Mouse (Mus musculus) hindbrain, embryonic 15.5 days (tissue): Measurements from ENCODE around the gene Slc6a21. TPM values are rescaled to one million over a fixed set of nuclear protein-coding genes. Genes with fewer than 3 reads are reported as not detected.

Source experiments
- ATAC-seq: fragments of 200-750 bp; cut with Nextera tagmentation; 2 replicates; pipeline ENCODE4 v1.8.0; 2017; ENCODE audit warnings: low read depth, moderate number of reproducible peaks, moderate TSS enrichment; ENCODE audit not compliant: low FRiP score
- H3K27ac ChIP-seq: fragments of 300-500 bp; sonication (generic); replicated peaks from 2 replicates; pipeline ENCODE4 v1.5.1; 2015; ENCODE audit warnings: mild to moderate bottlenecking, inconsistent platforms
- H3K27me3 ChIP-seq: fragments of 300-500 bp; sonication (generic); 2 replicates; pipeline ENCODE4 v1.6.1; 2015; ENCODE audit warnings: control low read depth, inconsistent platforms
- H3K36me3 ChIP-seq: fragments of 300-500 bp; sonication (generic); 2 replicates; pipeline ENCODE4 v1.6.1; 2015; ENCODE audit warnings: control low read depth, inconsistent platforms
- H3K4me1 ChIP-seq: fragments of 300-500 bp; sonication (generic); replicated peaks from 2 replicates; pipeline ENCODE4 v1.6.1; 2015; ENCODE audit warnings: control low read depth, inconsistent platforms
- H3K4me2 ChIP-seq: fragments of 300-500 bp; sonication (generic); 2 replicates; pipeline ENCODE4 v1.6.1; 2015; ENCODE audit warnings: moderate library complexity, mild to moderate bottlenecking, inconsistent platforms
- H3K4me3 ChIP-seq: fragments of 300-500 bp; sonication (generic); 2 replicates; pipeline ENCODE4 v1.5.1; 2015; ENCODE audit warnings: mild to moderate bottlenecking, inconsistent platforms
- H3K9ac ChIP-seq: fragments of 300-500 bp; sonication (generic); 2 replicates; pipeline ENCODE4 v1.6.1; 2015; ENCODE audit warnings: inconsistent platforms
- H3K9me3 ChIP-seq: fragments of 300-500 bp; sonication (generic); 2 replicates; pipeline ENCODE4 v1.6.1; 2016; ENCODE audit warnings: control low read depth, inconsistent platforms
- WGBS: fragments of 180-500 bp; shearing (Covaris S2); methylation state at CpG from one replicate; pipeline ENCODE4 v1.1.7; 2015; 5-methylcytosine and 5-hydroxymethylcytosine counted together
- polyA plus RNA-seq: library from polyadenylated mRNA; unstranded; fragments of >200 nt; fragmentation: Nextera tagmentation; extraction: Ambion mirVana; gene quantifications from 2 replicates; pipeline ENCODE4 v1.2.1, GENCODE M21; 2015

The Slc6a21 gene
- polyA plus RNA-seq, 1 experiment from 2014 or later = not detected

DNA sequence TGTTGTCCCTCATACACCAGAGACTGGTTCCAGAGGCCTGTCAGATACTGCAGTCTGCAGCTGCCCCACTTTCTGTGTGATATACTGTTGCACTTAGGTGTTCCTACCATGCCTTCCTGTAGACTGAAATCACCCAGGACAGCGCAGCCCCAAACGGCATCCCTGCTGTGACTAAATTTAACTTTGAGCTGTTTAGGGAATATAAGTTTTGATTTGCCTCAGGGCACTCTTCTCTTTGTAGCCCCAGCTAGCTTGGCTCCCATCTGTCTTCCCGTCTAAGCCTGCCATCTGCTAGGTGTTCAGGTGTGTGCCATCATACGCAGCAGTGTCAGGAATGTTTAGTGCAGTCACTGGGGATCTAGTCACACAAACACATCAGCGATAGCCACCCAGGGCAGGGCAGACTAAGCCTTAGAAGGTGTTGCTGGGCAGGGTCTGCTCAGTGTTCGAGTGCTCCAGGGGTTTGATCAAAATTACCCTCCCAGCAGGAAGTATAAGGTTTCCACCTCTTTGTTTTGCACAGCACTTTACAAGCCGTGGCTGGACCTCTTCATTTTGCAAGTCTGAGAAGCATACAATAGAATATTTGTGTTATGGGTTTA is 14.2 kb upstream of the Slc6a21 start:
- H3K27me3 ChIP-seq = 0 out of 2 replicates have a peak, but pooled peaks cover 2% of the 10 kb centered on the region
- no peak overlapping the region for H3K27ac ChIP-seq
- no peaks in the 10 kb centered on the region for H3K9me3 ChIP-seq
- no peak overlapping the region for H3K4me2 ChIP-seq
- no peaks in the 10 kb centered on the region for H3K36me3 ChIP-seq
- H3K4me1 ChIP-seq = no peaks in the 10 kb centered on the region
- ATAC-seq = no peak
- H3K9ac ChIP-seq = no peak overlapping the region
- no peak overlapping the region for H3K4me3 ChIP-seq
- 69% methylated on average over 7 of the region's 7 CpGs for WGBS

DNA sequence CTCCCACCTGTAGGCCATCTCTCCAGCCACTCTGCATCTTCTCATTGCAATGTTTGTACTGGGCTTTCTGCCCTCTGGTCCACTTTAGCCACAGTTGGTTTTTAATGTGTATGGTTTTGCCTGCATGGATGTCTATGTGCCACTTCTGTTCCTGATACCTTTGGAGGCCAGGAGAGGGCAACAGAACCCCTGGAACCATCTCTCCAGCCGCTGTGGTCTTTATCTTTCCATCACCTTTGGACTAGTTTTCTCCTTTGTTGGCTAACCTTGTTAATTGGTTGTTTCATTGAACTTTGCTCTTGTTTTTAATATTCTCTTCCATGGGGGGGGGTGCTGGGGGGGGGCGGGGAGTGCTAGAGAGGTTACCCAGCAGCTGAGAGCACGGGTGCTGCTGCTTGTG is 13.0 kb upstream of the Slc6a21 start:
- Histone ChIP-seq H3K9ac (no peak overlapping the region), H3K27ac (no peak overlapping the region), H3K9me3 (no peaks in the 10 kb centered on the region), H3K27me3 (0 out of 2 replicates have a peak, but pooled peaks cover 2% of the 10 kb centered on the region), H3K4me3 (no peak overlapping the region), H3K4me2 (no peak overlapping the region), H3K4me1 (no peaks in the 10 kb centered on the region), H3K36me3 (no peaks in the 10 kb centered on the region)
- no peak for ATAC-seq
- WGBS = 77% methylated on average over 3 of the region's 3 CpGs

DNA sequence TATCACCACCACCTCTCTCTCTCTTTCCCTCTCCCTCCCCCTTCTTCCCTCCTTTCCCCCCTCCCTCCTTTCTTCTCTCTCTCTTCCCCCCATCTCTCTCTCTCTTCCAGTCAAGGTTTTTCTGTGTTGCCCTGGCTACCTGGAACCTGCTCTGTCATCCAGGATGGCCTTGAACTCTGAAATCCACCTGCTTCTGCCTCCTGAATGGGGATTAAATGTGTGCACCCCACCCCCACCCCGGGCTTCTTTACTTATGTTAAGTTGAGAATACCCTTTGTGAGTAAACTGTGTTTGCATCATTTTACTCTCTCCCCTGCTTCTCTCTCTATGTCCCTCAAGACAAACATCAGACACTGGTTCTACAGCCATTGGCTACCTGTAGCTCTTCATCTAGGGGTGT is 11.8 kb upstream of the Slc6a21 start:
- 79% methylated on average over 1 of the region's 1 CpGs for WGBS
- Histone ChIP-seq H3K4me3 (no peak overlapping the region), H3K4me1 (no peaks in the 10 kb centered on the region), H3K9ac (no peak overlapping the region), H3K4me2 (no peak overlapping the region), H3K9me3 (no peaks in the 10 kb centered on the region), H3K36me3 (no peaks in the 10 kb centered on the region), H3K27me3 (0 out of 2 replicates have a peak, but pooled peaks cover 2% of the 10 kb centered on the region), H3K27ac (no peak overlapping the region)
- ATAC-seq = no peak

DNA sequence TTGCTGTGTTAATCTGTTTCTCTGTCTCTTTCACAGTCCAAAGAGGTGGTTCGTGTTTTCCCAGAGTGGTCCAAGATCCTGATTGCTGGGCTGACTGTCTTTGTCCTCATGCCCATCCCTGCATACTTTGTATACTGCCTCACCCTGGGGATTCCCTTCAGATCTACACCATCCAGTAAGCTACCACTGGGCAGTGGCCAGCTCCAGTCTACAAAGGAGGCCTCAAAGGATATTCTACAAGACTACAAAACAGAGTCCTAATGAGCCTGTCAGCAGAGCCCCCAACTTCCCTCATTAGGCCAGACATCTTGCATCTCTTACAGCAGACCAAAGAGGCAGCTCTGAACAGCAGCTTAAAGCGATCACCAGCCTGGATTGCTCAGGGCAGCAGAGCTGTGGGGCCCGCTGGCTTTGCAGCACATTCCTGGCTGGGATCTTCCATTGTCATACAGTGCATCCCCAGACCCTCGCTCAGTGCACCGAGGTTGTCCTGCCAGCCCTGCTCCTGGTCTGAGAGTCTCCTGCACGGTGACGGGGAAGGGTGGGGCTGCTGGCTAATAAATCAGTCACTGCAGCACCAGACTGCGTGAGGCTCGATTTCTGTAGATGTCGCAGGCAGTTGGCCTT is 4.4 kb upstream of the Slc6a21 start:
- Histone ChIP-seq H3K9me3 (no peaks in the 10 kb centered on the region), H3K4me2 (no peak overlapping the region), H3K27ac (no peak overlapping the region), H3K4me3 (no peak overlapping the region), H3K36me3 (no peaks in the 10 kb centered on the region), H3K9ac (no peak overlapping the region), H3K4me1 (peaks cover 4% of the 10 kb centered on the region), H3K27me3 (peaks cover 7% of the 10 kb centered on the region)
- 63% methylated on average over 10 of the region's 10 CpGs for WGBS
- no peak for ATAC-seq

DNA sequence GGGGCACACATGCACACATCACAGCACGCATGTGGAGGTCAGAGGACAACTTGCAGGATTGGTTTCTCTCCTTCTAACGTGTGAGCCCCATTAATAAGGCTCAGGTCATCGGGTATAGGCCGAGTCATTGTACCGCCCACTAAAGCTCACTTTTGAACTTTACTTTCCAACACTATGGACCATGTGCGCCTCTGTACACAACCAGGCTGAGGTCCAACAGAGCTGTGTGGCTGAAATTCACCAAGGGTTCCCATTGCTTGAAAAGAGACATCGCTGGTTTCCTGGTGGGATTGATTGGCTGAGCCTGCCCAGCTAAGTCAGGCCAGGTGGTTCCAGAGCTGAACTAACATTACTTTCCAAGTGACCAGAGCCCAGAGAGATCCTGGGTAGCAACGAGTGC is 3.6 kb upstream of the Slc6a21 start:
- Histone ChIP-seq H3K36me3 (no peaks in the 10 kb centered on the region), H3K27me3 (peaks cover 7% of the 10 kb centered on the region), H3K4me3 (no peak overlapping the region), H3K9me3 (no peaks in the 10 kb centered on the region), H3K4me2 (no peak overlapping the region), H3K9ac (no peak overlapping the region), H3K4me1 (peaks cover 4% of the 10 kb centered on the region), H3K27ac (no peak overlapping the region)
- WGBS = 93% methylated on average over 8 of the region's 8 CpGs
- ATAC-seq = no peak

DNA sequence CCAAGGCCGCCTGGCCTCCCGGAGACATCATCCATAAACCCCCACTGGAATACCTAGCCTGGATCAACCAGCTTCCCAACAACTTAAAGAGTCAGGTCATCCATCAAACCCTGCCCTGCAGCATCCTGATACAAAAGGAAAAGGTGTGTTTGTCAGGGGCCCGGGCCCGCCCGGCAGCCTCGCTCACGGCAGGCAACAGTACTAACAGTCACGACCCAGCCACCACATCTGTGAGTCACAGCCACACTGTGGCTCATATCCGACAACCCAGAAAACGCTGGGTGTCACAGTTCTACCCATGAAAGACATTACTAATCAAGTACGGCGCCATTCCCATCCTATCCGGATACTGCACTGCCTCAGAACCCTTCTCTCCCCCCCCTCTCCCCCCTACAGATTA is 9.2 kb downstream of the Slc6a21 start:
- Histone ChIP-seq H3K4me3 (no peak overlapping the region), H3K9me3 (no peaks in the 10 kb centered on the region), H3K27me3 (0 out of 2 replicates have a peak, but pooled peaks cover under 1% of the 10 kb centered on the region), H3K9ac (no peak overlapping the region), H3K36me3 (no peaks in the 10 kb centered on the region), H3K4me1 (no peaks in the 10 kb centered on the region), H3K4me2 (no peak overlapping the region), H3K27ac (no peak overlapping the region)
- ATAC-seq = no peak
- 90% methylated on average over 13 of the region's 13 CpGs for WGBS

DNA sequence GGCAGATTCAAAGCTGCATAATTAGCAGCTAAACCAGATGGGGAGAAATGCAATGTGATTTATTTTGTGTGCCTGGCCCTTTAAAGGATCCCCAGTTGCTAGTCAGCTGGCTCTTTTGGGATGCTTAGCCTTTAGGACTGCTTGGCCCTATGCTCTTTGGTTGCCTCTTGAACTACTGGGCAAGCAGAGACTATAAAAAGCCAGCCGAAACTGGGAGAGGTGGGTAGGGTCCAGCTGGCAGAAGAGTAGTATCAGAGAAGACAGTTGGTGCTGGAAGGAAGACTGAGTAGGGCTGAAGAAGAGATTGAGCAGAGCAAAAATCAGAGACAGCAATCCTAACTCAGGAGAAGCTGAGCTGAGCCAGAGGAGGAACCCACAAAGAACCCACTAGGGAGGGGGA is 19.3 kb downstream of the Slc6a21 start:
- no peak overlapping the region for H3K4me2 ChIP-seq
- no peak for ATAC-seq
- WGBS = 93% methylated on average over 1 of the region's 1 CpGs
- no peak overlapping the region for H3K9ac ChIP-seq
- no peaks in the 10 kb centered on the region for H3K27me3 ChIP-seq
- no peak overlapping the region for H3K4me3 ChIP-seq
- no peaks in the 10 kb centered on the region for H3K36me3 ChIP-seq
- no peaks in the 10 kb centered on the region for H3K9me3 ChIP-seq
- no peak overlapping the region for H3K27ac ChIP-seq
- peaks cover 10% of the 10 kb centered on the region for H3K4me1 ChIP-seq

DNA sequence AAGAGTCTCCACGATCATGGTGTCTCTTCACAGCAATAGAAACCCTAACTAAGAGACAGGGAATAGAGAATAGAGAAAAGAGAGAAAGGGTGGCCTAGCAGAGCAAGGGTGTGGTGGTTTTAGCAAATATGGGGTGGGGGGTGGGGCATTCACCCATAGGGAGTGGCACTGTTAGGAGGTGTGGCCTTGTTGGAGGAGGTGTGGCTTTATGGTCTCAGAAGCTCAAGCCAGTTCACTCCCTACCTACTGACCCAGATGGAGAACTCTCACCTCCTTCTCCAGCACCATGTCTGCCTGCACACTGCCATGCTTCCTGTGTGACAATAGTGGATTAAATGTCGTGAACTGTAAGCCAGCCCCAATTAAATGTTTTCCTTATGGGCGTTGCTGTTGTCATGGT is 20.2 kb downstream of the Slc6a21 start:
- ATAC-seq = no peak
- no peak overlapping the region for H3K9ac ChIP-seq
- peaks cover 11% of the 10 kb centered on the region for H3K4me1 ChIP-seq
- no peaks in the 10 kb centered on the region for H3K9me3 ChIP-seq
- H3K36me3 ChIP-seq = no peaks in the 10 kb centered on the region
- no peak overlapping the region for H3K4me3 ChIP-seq
- H3K27ac ChIP-seq = no peak overlapping the region
- 61% methylated on average over 3 of the region's 3 CpGs for WGBS
- H3K4me2 ChIP-seq = no peak overlapping the region
- no peaks in the 10 kb centered on the region for H3K27me3 ChIP-seq

DNA sequence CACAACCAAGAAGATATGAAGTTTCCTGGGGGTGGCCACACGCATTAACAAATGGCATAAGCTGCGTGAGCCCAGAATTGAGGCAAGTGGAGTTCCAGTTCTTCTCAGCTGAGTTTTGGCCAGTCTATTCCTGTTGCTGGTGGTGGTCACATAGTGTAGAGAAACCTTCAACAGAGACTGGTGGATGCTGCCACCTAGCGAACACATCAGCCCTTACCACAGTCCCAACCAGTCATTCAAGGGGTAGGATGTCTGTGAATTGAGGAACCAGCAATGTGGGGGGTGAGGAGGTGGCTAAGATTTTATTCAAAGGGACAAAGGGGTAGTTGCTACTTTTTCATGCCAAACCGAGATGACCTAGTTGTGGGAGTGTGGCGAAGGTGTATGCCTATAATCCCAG is 22.4 kb downstream of the Slc6a21 start:
- H3K4me2 ChIP-seq = no peak overlapping the region
- H3K27me3 ChIP-seq = no peaks in the 10 kb centered on the region
- H3K9me3 ChIP-seq = no peaks in the 10 kb centered on the region
- peak; percentile 86 for ATAC-seq
- no peak overlapping the region for H3K4me3 ChIP-seq
- H3K27ac ChIP-seq = no peak overlapping the region
- H3K4me1 ChIP-seq = peaks cover 23% of the 10 kb centered on the region
- 16% methylated on average over 5 of the region's 5 CpGs for WGBS
- H3K9ac ChIP-seq = no peak overlapping the region
- H3K36me3 ChIP-seq = no peaks in the 10 kb centered on the region

DNA sequence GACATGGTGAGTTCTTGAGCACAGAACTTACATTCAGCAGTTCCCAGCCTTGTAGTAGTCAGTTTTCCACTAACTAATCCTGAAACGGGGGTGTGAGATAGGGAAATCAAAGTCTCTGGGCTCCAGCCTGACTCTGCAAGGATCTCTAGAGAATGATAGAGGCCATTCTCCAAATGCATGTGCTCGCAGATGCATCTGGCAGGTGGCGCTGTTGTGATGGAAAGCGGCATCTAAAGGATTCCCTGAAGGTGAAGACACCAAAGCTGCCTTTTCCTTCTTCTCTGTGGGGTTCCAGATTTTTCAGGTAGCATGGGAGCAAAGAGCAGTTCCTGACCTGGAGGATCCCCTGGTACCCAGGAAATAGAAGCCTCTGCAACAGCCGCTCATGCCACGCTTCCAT is 23.0 kb downstream of the Slc6a21 start:
- 15% methylated on average over 6 of the region's 6 CpGs for WGBS
- H3K36me3 ChIP-seq = no peaks in the 10 kb centered on the region
- no peaks in the 10 kb centered on the region for H3K9me3 ChIP-seq
- no peak; the same call in 1 of the 2 replicates for ATAC-seq
- no peaks in the 10 kb centered on the region for H3K27me3 ChIP-seq
- peaks cover 29% of the 10 kb centered on the region for H3K4me1 ChIP-seq
- H3K4me3 ChIP-seq = no peak overlapping the region
- H3K9ac ChIP-seq = no peak overlapping the region
- peak overlapping the region; percentile 44 for H3K4me2 ChIP-seq
- no peak overlapping the region for H3K27ac ChIP-seq

DNA sequence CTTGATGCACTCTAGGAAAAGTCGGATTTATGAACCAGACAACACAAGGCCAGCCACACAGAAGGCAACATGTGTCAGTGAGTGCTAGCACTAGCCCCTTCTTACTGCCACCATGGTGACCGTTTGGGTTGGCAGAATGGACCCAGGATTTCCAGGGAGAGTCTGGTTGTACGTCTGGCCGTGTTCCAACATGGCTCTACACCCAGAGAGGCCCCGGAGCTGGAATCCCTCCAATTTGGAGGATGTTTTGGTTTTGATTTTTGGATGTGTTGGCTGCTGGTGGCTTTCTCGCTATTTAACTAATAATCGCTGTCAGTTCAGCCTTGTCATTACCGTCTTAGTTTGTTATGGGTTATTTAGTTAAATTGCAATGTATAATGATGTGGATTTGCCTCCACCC is 25.3 kb downstream of the Slc6a21 start:
- Histone ChIP-seq H3K27me3 (no peaks in the 10 kb centered on the region), H3K27ac (no peak overlapping the region), H3K9me3 (no peaks in the 10 kb centered on the region), H3K4me3 (no peak overlapping the region), H3K4me2 (no peak overlapping the region), H3K4me1 (peaks cover 31% of the 10 kb centered on the region), H3K36me3 (no peaks in the 10 kb centered on the region), H3K9ac (no peak overlapping the region)
- WGBS = 50% methylated on average over 8 of the region's 8 CpGs
- ATAC-seq = no peak

DNA sequence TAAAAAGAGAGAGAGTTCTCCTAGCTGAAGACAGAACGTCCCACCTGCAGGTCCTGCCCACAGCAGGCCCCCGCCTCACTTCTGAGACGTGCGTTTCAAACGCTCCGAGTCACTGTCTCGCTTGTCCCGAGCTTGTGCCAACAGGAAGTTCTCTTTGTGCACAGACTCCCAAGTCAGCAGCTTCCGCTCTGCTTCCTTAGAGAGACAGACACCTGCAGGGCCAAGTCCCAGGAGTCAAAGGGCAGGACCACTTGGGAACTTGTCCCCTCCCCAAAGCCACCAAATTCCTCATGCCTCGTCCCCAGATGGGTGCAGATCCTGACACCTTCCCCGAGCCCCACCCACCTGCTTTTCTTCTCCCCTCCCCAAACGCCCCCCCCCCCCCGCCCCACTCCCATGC is 27.6 kb downstream of the Slc6a21 start:
- WGBS = 14% methylated on average over 11 of the region's 13 CpGs
- no peaks in the 10 kb centered on the region for H3K36me3 ChIP-seq
- 0 out of 2 replicates have a peak, but pooled peaks have one; percentile 3 for ATAC-seq
- peak overlapping the region; percentile 46 for H3K4me2 ChIP-seq
- peak overlapping the region; percentile 21; the same call in 1 of the 2 replicates for H3K9ac ChIP-seq
- H3K9me3 ChIP-seq = no peaks in the 10 kb centered on the region
- H3K27ac ChIP-seq = no peak overlapping the region
- H3K27me3 ChIP-seq = no peaks in the 10 kb centered on the region
- H3K4me1 ChIP-seq = peaks cover 30% of the 10 kb centered on the region
- H3K4me3 ChIP-seq = peak overlapping the region; percentile 21

DNA sequence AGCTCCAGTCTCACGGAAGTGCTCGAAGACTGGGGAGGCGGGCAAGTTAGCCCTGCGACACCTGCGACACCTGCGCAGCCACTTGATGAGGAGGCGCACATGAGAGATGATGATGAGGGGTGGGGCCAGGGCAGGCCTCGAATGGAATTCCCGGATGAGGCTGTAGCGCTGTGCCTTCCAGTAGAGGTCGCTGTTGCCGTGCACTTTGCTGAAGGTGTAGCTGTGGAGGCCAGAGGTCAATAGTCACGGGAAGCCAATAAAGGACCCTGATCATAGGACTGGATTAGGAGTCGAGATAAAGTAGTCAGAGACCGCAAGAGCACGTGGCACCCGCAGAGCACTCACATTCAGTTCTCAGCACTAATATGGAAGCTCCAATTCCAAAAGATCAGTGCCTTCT is 28.0 kb downstream of the Slc6a21 start:
- peak; percentile 58 for ATAC-seq
- H3K4me2 ChIP-seq = peak overlapping the region; percentile 46
- H3K27ac ChIP-seq = no peak overlapping the region
- H3K9ac ChIP-seq = no peak overlapping the region
- no peaks in the 10 kb centered on the region for H3K9me3 ChIP-seq
- no peaks in the 10 kb centered on the region for H3K36me3 ChIP-seq
- peak overlapping the region; percentile 21 for H3K4me3 ChIP-seq
- H3K4me1 ChIP-seq = peaks cover 26% of the 10 kb centered on the region
- no peaks in the 10 kb centered on the region for H3K27me3 ChIP-seq
- 6% methylated on average over 17 of the region's 17 CpGs for WGBS
